Mouse (Mus musculus) lung, embryonic 14.5 days (tissue): ENCODE measurements around the gene Ntm. TPM values are rescaled to one million over a fixed set of nuclear protein-coding genes. Genes with fewer than 3 reads are reported as not detected.

Source experiments
- ATAC-seq: fragments of 200-750 bp; cut with Nextera tagmentation; 2 replicates; pipeline ENCODE4 v1.8.0; 2017; ENCODE audit warnings: mild to moderate bottlenecking, moderate TSS enrichment, moderate library complexity; ENCODE audit not compliant: insufficient read depth
- DNase-seq: peaks from one replicate; pipeline ENCODE4 v3.0.0-alpha.2; 2015
- H3K27ac ChIP-seq: fragments of 300-500 bp; sonication (generic); 2 replicates; pipeline ENCODE4 v1.5.1; 2014; ENCODE audit warnings: low read depth, mild to moderate bottlenecking, moderate library complexity
- H3K27me3 ChIP-seq: fragments of 300-500 bp; sonication (generic); 2 replicates; pipeline ENCODE4 v1.6.1; 2014; ENCODE audit warnings: low read length, control low read depth; ENCODE audit not compliant: insufficient read depth
- H3K36me3 ChIP-seq: fragments of 300-500 bp; sonication (generic); 2 replicates; pipeline ENCODE4 v1.6.1; 2014; ENCODE audit warnings: control low read depth; ENCODE audit not compliant: insufficient read depth
- H3K4me1 ChIP-seq: fragments of 300-500 bp; sonication (generic); 2 replicates; pipeline ENCODE4 v1.6.1; 2014; ENCODE audit warnings: antibody characterized with exemption, control low read depth; ENCODE audit not compliant: insufficient read depth
- H3K4me2 ChIP-seq: fragments of 300-500 bp; sonication (generic); 2 replicates; pipeline ENCODE4 v1.6.1; 2014; ENCODE audit warnings: mild to moderate bottlenecking
- H3K4me3 ChIP-seq: fragments of 300-500 bp; sonication (generic); 2 replicates; pipeline ENCODE4 v1.5.1; 2014; ENCODE audit warnings: low read depth, low read length
- H3K9ac ChIP-seq: fragments of 300-500 bp; sonication (generic); 2 replicates; pipeline ENCODE4 v1.6.1; 2014
- H3K9me3 ChIP-seq: fragments of 300-500 bp; sonication (generic); 2 replicates; pipeline ENCODE4 v1.6.1; 2016; ENCODE audit warnings: low read depth, low read length, control low read depth
- CTCF ChIP-seq: IDR thresholded peaks from 2 replicates; pipeline ENCODE4 v1.5.1; 2016; ENCODE audit warnings: antibody characterized with exemption, low read depth
- WGBS: fragments of 180-500 bp; shearing (Covaris S2); extraction: QIAGEN DNeasy Blood & Tissue Kit; methylation state at CpG from one replicate; pipeline ENCODE4 v1.1.7; 2014; 5-methylcytosine and 5-hydroxymethylcytosine counted together
- polyA plus RNA-seq: library from polyadenylated mRNA; unstranded; fragments of >200 nt; fragmentation: Nextera tagmentation; extraction: Ambion mirVana; gene quantifications from 2 replicates; pipeline ENCODE4 v1.2.1, GENCODE M21; 2014

Ntm gene
- polyA plus RNA-seq, 1 experiment from 2014 or later: 22.1 TPM

- 35% methylated on average over 6 of the region's 6 CpGs for WGBS
- Histone ChIP-seq H3K27me3 (no peaks in the 10 kb centered on the region), H3K9me3 (no peaks in the 10 kb centered on the region), H3K9ac (no peak overlapping the region), H3K27ac (no peak overlapping the region), H3K4me3 (no peak overlapping the region), H3K4me2 (no peak overlapping the region), H3K36me3 (no peaks in the 10 kb centered on the region), H3K4me1 (no peaks in the 10 kb centered on the region)
- no peak for DNase-seq
- TF ChIP-seq CTCF: no peak
- ATAC-seq: no peak
Observed at GRCm38 (mm10) chr9:29060293-29060692, 902.6 kb downstream of the Ntm start.

DNA sequence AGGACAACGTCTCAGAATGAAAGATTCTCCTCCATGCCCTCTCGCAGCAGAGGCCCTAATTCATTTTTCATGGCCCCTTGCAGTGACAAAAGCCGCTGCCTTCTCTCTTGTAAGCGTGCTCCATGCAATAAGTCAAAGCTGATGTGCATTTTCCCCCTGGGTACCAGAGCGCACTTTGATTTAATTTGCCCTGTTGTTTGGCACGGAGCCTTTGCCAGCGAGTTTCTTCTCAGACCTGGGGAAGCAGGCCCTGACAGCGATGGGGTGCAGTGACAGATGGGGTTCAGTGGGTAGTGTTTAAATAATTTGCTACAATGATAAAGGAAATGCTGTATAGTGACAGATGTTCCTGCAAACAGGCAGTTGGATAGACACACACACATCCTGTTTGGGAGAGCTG lies 904.1 kb downstream of the Ntm start:
- Histone ChIP-seq H3K9me3 (no peaks in the 10 kb centered on the region), H3K27ac (no peak overlapping the region), H3K9ac (no peak overlapping the region), H3K36me3 (no peaks in the 10 kb centered on the region), H3K27me3 (no peaks in the 10 kb centered on the region), H3K4me2 (no peak overlapping the region), H3K4me3 (no peak overlapping the region), H3K4me1 (no peaks in the 10 kb centered on the region)
- WGBS: 72% methylated on average over 8 of the region's 8 CpGs
- TF ChIP-seq CTCF: no peak
- ATAC-seq (no peak), DNase-seq (no peak)

DNA sequence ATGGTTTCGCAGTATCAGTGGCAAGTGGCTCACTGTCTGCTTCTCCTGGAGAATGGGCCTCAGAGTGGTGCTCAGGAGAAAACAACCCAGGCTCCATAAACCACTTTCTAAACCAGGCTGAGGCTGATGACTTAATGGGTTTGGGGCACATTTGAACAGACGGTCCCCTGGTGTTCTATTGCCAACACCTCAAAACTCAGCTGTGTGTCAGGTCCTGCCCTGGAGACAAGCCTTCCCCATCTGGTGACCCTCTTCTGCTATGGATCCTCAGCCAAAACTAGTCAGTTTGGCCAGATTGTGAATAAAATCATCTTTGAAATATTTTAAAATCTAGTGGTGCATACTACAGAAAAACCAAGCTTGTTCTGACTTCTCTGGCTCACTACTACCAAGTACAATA lies 907.3 kb downstream of the Ntm start:
- 84% methylated on average over 2 of the region's 2 CpGs for WGBS
- H3K27ac ChIP-seq: no peak overlapping the region
- TF ChIP-seq CTCF: no peak
- H3K27me3 ChIP-seq: no peaks in the 10 kb centered on the region
- no peaks in the 10 kb centered on the region for H3K4me1 ChIP-seq
- H3K9ac ChIP-seq: no peak overlapping the region
- ATAC-seq (no peak), DNase-seq (no peak)
- no peaks in the 10 kb centered on the region for H3K9me3 ChIP-seq
- H3K4me3 ChIP-seq: no peak overlapping the region
- H3K36me3 ChIP-seq: no peaks in the 10 kb centered on the region
- no peak overlapping the region for H3K4me2 ChIP-seq

DNA sequence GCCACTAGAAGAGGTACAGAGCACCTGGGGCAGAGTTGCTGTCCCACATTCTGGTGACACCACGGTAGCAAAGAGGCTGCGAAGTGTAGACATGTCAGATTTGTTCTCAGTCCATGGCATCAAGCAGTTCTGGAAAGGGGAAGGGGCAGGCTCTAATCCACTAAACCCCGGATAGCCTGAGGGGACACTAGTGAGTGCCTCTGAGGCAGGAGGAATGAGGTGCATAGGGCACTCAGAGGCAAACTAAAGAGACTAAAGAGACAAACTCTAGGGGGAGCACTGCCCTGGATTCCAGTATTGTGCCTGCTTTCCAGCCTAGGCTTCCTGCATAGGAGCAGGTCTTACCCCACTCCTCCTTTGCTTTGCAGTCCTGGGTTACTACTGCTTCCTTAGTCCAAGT lies 926.5 kb downstream of the Ntm start:
- no peak overlapping the region for H3K9ac ChIP-seq
- H3K9me3 ChIP-seq: no peaks in the 10 kb centered on the region
- no peaks in the 10 kb centered on the region for H3K27me3 ChIP-seq
- H3K4me3 ChIP-seq: no peak overlapping the region
- ATAC-seq (no peak), DNase-seq (peak; percentile 5)
- no peaks in the 10 kb centered on the region for H3K36me3 ChIP-seq
- 34% methylated on average over 3 of the region's 3 CpGs for WGBS
- no peak overlapping the region for H3K27ac ChIP-seq
- no peak for TF ChIP-seq CTCF
- H3K4me1 ChIP-seq: no peaks in the 10 kb centered on the region
- no peak overlapping the region for H3K4me2 ChIP-seq

- no peak for TF ChIP-seq CTCF
- WGBS: 13% methylated on average over 4 of the region's 4 CpGs
Observed at GRCm38 (mm10) chr9:29036058-29036457, 926.9 kb downstream of the Ntm start.

DNA sequence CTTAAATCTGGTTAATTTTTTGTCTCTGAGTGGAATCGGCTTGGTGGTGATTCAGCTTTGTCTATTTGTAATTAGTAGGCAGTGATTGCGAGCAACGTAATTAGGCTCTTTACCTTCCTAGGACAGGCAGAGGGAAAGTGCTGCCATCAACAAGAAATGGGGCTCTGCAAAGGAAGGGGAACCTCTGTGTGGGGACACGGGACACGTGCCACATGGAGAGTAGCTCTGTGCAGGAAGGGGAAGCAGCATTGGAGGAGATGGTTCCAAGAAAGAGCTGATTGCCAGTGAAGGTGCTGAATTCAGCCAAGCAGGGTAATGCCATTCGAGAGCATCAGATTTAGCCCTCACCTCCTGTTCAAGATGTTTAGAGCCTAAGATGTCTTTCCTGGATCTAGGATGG lies 936.5 kb downstream of the Ntm start:
- no peak for TF ChIP-seq CTCF
- no peak overlapping the region for H3K27ac ChIP-seq
- DNase-seq (no peak), ATAC-seq (no peak)
- no peak overlapping the region for H3K4me2 ChIP-seq
- 84% methylated on average over 6 of the region's 6 CpGs for WGBS
- no peak overlapping the region for H3K4me3 ChIP-seq
- no peak overlapping the region for H3K9ac ChIP-seq
- H3K9me3 ChIP-seq: no peaks in the 10 kb centered on the region
- H3K4me1 ChIP-seq: no peaks in the 10 kb centered on the region
- H3K36me3 ChIP-seq: no peaks in the 10 kb centered on the region
- no peaks in the 10 kb centered on the region for H3K27me3 ChIP-seq

More at GRCm38 (mm10) chr9:29036058-29036457, 926.9 kb downstream of the Ntm start:
- no peak for ATAC-seq
- Histone ChIP-seq H3K36me3 (no peaks in the 10 kb centered on the region), H3K27me3 (no peaks in the 10 kb centered on the region), H3K4me3 (no peak overlapping the region), H3K4me2 (no peak overlapping the region), H3K27ac (no peak overlapping the region), H3K9ac (no peak overlapping the region), H3K9me3 (no peaks in the 10 kb centered on the region), H3K4me1 (no peaks in the 10 kb centered on the region)
- DNase-seq: peak; percentile 11

DNA sequence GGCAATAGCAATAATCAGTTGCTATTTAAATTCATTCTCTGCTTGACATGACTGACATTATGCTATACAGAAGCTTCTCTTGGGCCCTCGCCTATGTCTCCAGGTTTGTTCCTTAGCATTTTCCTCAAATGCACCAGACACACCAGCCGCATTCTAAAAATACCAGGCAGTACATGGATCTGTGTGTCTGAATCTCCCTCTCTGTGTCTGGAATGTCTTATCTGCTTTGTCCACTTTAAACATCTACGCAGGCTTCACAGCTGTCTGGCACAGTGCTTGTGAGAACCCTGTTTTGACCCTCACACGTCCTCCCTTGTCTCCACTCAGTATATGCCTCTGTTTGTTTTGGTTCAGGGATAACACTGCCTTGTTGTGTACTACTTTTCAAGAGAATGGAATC lies 937.3 kb downstream of the Ntm start:
- TF ChIP-seq CTCF: no peak
- no peak overlapping the region for H3K4me3 ChIP-seq
- DNase-seq: no peak
- no peak overlapping the region for H3K27ac ChIP-seq
- no peaks in the 10 kb centered on the region for H3K4me1 ChIP-seq
- no peak overlapping the region for H3K9ac ChIP-seq
- ATAC-seq: no peak
- H3K4me2 ChIP-seq: no peak overlapping the region
- WGBS: 32% methylated on average over 4 of the region's 4 CpGs
- H3K27me3 ChIP-seq: no peaks in the 10 kb centered on the region
- no peaks in the 10 kb centered on the region for H3K36me3 ChIP-seq
- H3K9me3 ChIP-seq: no peaks in the 10 kb centered on the region

GRCm38 (mm10) chr9:29025104-29025503 lies 937.8 kb downstream of the Ntm start:
- DNase-seq: no peak
- H3K9me3 ChIP-seq: no peaks in the 10 kb centered on the region
- H3K4me3 ChIP-seq: no peak overlapping the region
- no peak overlapping the region for H3K4me2 ChIP-seq
- no peak overlapping the region for H3K9ac ChIP-seq
- TF ChIP-seq CTCF: no peak
- no peaks in the 10 kb centered on the region for H3K36me3 ChIP-seq
- H3K27ac ChIP-seq: no peak overlapping the region
- H3K27me3 ChIP-seq: no peaks in the 10 kb centered on the region
- no peak for ATAC-seq
- no peaks in the 10 kb centered on the region for H3K4me1 ChIP-seq
- 50% methylated on average over 1 of the region's 1 CpGs for WGBS
